8 mouse cellular contexts compared by ENCODE assay signal in genomic region chr2:28915768-28916512, GRCm38 (mm10). TPM values are rescaled to one million over a fixed set of nuclear protein-coding genes. Genes with fewer than 3 reads are reported as not detected.
A peak's percentile ranks its signal among the peaks of the same experiment; 100 is the strongest.
DNase-seq lines count a peak whose midpoint lies in the region; ATAC-seq and TF ChIP-seq lines count a peak whose summit lies in the region.

No protein-coding gene starts in this region.

- DNase-seq in ES-E14 (ENCODE audit: low read depth, low spot score) = peak; percentile 77
- peak; percentile 44 for DNase-seq in gastrocnemius, postnatal 25 days
- DNase-seq in lung, postnatal 25 days (ENCODE audit: low spot score) = peak; percentile 78
- peak; percentile 58 to 82 for DNase-seq in spleen, postnatal 10 days (ENCODE audit: low spot score in 2 of 2)
- no peak for DNase-seq in layer of hippocampus, adult 11-12 months (ENCODE audit: low spot score)

- no peaks in the 10 kb centered on the region for H3K9me3 ChIP-seq in ES-E14 (ENCODE audit: control insufficient read depth, insufficient read depth, low read depth, low read length)
- H3K9me3 ChIP-seq in kidney, embryonic 15.5 days (replicated peaks) = no peaks in the 10 kb centered on the region

- WGBS in kidney, embryonic 15.5 days = under 1% methylated on average over 50 of the region's 50 CpGs

- no peak overlapping the region for H3K27ac ChIP-seq in ES-E14 (ENCODE audit: insufficient read depth, low read depth, low read length, poor library complexity, severe bottlenecking)
- no peak overlapping the region for H3K27ac ChIP-seq in kidney, embryonic 15.5 days

- peaks cover 100% of the 10 kb centered on the region for H3K27me3 ChIP-seq in kidney, embryonic 15.5 days

- H3K4me1 ChIP-seq in ES-E14 (ENCODE audit: control insufficient read depth in 2 of 2, insufficient read depth in 2 of 2, low read length in 2 of 2, poor library complexity in 1 of 2) = peaks cover 0 to 7% of the 10 kb centered on the region in 2 experiments; a peak in 1 of 4 replicates
- peaks cover 23% of the 10 kb centered on the region for H3K4me1 ChIP-seq in kidney, embryonic 15.5 days

- peak overlapping the region; percentile 12; the same call in 1 of the 2 replicates for H3K4me2 ChIP-seq in kidney, embryonic 15.5 days

- peak overlapping the region in 1 of 2 experiments; percentile 17; a peak in 2 of 4 replicates for H3K4me3 ChIP-seq in ES-E14 (ENCODE audit: insufficient read depth in 1 of 2, low read depth in 1 of 2, low read length in 2 of 2, poor library complexity in 1 of 2, severe bottlenecking in 1 of 2)
- no peak overlapping the region for H3K4me3 ChIP-seq in kidney, embryonic 15.5 days (replicated peaks)

- peak; percentile 49; the same call in 1 of the 2 replicates for ATAC-seq in cerebellum, adult (ENCODE audit: insufficient number of reproducible peaks, low FRiP score, low TSS enrichment)
- peak; percentile 58 for ATAC-seq in kidney, embryonic 15.5 days (replicated peaks; ENCODE audit: low FRiP score)
- ATAC-seq in activated CD4-positive, CD25-positive, alpha-beta regulatory T cell, adult 4 months = no peak

- H3K36me3 ChIP-seq in ES-E14 (ENCODE audit: control insufficient read depth, insufficient read depth, low read length, poor library complexity, severe bottlenecking) = no peaks in the 10 kb centered on the region
- no peaks in the 10 kb centered on the region for H3K36me3 ChIP-seq in kidney, embryonic 15.5 days

- H3K9ac ChIP-seq in ES-E14 (ENCODE audit: insufficient read depth, low read depth, low read length, poor library complexity, severe bottlenecking) = no peak overlapping the region
- no peak overlapping the region for H3K9ac ChIP-seq in kidney, embryonic 15.5 days

- in situ Hi-C loops in ES-E14 (cut with MboI; ENCODE audit: low sequenced_read_pairs in 2 of 2, unreplicated experiment in 2 of 2) = loop anchor here in 1 of 2 experiments (25.0 kb wide), 1 partner anchor 321 kb away; no protein-coding TSS in a partner anchor

TF ChIP-seq in ES-E14, 5 proteins besides CTCF, POLR2A, EP300 and RAD21:
- TF ChIP-seq HCFC1 (IDR thresholded peaks at IDR 0.05; ENCODE audit: borderline replicate concordance, insufficient read depth, low read length) = 0 out of 2 replicates have a peak, but pooled peaks have one; percentile 21
- no peak for TF ChIP-seq MAFK (IDR thresholded peaks at IDR 0.05; ENCODE audit: insufficient read depth, low read depth, low read length)
- TF ChIP-seq ZNF384 (IDR thresholded peaks at IDR 0.05; ENCODE audit: low read depth, low read length) = peak; percentile 96
- TF ChIP-seq ZC3H11A (IDR thresholded peaks at IDR 0.05; ENCODE audit: borderline replicate concordance, low read depth, low read length) = 0 out of 2 replicates have a peak, but pooled peaks have one; percentile 10
- no peak for TF ChIP-seq CHD2 (IDR thresholded peaks at IDR 0.05; ENCODE audit: low read depth, low read length)

RNA-seq across cellular contexts. Expression of gene Barhl1, which starts 0.5 kb away (rescaled TPM):
- 0.18 and 0.26 TPM in 2 replicates for total RNA-seq in ES-E14 (2012; rRNA removed)
- total RNA-seq in gastrocnemius, postnatal 25 days (2021) = not detected
- polyA plus RNA-seq in kidney, embryonic 15.5 days (2015; fragmentation: Nextera tagmentation; extraction: Ambion mirVana) = not detected in 2 replicates
- not detected for polyA plus RNA-seq in activated CD4-positive, CD25-positive, alpha-beta regulatory T cell, adult 4 months (2017; shearing (Covaris generic))
